Mouse (Mus musculus): ENCODE measurements at regions not wholly inside any gene's neighbourhood (a gene's known extent, or its start where the extent isn't known, plus 50 kb on each side); places are given as distances from the start of the nearest gene placed in this dataset.

DNA sequence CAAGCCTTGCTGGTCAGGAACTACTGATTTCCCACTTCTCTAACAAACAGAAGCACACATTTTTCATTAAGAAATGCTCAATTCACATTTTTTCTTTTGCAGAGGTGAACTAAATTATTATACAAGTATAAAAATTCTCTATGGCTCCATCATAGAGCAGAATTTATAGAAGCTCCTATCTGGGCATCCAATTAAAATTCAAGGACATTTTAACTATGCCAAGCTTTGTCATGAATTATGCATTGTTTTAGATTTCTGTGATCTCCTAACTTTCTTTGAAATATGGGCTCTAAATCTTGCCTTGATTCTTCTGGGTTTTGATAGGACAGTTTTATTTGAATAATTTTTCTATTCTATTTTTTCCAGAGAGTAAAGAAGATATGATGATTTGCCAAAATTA lies 163.1 kb upstream of the Pex5l start:
- no peak for TF ChIP-seq CTCF (IDR thresholded peaks at IDR 0.05; ENCODE audit: low read depth, low read length)
- TF ChIP-seq POLR2A (IDR thresholded peaks at IDR 0.05; ENCODE audit: borderline replicate concordance, low read depth, low read length), result no peak
